Mouse (Mus musculus) monocyte, adult 5-6 weeks (primary cell): ENCODE measurements around the gene Kcnip3. TPM values are rescaled to one million over a fixed set of nuclear protein-coding genes. Genes with fewer than 3 reads are reported as not detected.

Experiments
- ATAC-seq: fragments of 153-309, 156-312 bp; replicated peaks from 2 replicates; pipeline ENCODE4 v1.8.0; 2017; ENCODE audit warnings: mild to moderate bottlenecking; ENCODE audit not compliant: low TSS enrichment, insufficient number of reproducible peaks, severe bottlenecking, poor library complexity, low FRiP score
- total RNA-seq: library from RNA; stranded (forward); fragments of 200-1000, 200-491, 200-594 nt; gene quantifications from 3 replicates; pipeline ENCODE4 v1.2.3, GENCODE M21; 2017

Gene Kcnip3
- total RNA-seq, 1 experiment from 2014 or later: 3.9 TPM

DNA sequence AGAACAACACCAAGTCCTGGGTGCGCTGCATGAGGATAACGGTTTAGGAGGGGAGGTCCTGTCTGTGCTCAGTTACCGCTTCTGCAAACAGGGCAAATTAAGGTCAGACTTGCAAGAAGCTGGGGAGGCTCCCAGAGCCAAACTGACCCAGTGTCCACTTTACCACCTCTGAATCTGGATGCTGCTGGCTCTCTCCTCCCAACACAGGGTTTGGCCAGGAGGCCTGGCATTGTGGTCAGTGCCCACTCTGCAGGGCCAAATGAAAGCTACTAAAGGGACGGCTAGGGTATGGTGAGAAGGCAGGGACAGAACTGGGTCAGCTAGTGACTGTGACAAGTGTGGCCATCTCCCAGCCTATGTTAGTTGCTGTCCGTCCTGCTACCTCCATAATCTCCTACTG is 2.6 kb downstream of the Kcnip3 start:
- ATAC-seq: no peak

DNA sequence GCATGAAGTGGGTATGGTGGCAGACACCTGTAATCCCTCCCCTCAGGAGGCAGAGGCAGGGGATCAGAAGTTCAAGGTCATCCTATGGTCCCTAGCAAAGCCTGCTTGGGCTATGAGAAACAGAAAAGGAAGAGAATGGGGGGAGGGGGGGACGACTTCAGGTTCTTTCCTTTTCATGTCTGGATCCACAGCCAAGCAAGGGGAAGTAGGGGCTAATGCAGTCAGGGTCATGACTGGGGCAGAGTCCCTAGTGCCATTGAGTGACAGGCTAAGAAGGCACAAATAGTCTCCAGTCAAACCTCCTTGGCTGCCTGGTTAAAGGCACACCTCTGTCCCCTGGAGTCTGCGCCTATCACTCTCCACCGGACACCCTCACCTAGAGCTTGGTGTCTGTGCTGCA is 3.1 kb downstream of the Kcnip3 start:
- no peak for ATAC-seq

DNA sequence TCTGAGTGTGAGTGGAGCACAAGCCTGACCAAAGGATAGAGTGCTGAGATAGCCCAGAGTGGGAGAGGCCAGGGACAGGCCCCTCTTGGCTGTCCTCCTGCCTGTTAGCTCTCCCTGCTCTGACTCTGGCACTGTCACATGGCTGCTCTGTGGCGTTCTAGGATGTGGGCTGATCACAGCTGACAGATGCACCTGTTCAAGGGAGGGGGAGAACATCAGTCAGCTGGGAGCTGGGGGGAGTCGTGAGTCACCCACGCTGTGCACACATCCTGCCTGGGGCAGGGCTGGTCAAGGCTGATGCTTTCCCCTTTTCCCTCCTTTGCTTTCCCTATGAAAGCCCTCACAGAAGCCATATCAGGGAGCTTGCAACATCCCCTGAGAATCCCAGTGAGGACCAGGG is 3.6 kb downstream of the Kcnip3 start:
- no peak for ATAC-seq

DNA sequence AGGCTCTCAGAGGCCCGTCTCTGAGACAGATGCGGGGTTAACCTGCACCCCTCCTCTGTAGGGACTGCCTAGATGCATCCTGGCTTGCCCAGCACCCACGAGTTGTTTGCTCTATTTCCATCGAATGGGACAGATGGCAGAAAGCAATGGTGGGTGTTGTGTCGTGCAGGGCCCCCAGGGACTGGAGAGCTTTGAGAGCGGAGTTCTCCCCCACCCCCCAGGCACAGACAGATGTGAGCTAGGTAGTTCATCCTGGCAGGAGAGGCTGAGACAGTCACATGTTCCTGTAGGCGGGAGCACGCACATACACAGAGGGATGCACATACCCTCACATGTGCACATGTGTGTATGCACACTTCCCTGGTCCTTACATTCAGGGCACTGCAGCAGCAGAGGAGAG is 4.8 kb downstream of the Kcnip3 start:
- no peak for ATAC-seq

DNA sequence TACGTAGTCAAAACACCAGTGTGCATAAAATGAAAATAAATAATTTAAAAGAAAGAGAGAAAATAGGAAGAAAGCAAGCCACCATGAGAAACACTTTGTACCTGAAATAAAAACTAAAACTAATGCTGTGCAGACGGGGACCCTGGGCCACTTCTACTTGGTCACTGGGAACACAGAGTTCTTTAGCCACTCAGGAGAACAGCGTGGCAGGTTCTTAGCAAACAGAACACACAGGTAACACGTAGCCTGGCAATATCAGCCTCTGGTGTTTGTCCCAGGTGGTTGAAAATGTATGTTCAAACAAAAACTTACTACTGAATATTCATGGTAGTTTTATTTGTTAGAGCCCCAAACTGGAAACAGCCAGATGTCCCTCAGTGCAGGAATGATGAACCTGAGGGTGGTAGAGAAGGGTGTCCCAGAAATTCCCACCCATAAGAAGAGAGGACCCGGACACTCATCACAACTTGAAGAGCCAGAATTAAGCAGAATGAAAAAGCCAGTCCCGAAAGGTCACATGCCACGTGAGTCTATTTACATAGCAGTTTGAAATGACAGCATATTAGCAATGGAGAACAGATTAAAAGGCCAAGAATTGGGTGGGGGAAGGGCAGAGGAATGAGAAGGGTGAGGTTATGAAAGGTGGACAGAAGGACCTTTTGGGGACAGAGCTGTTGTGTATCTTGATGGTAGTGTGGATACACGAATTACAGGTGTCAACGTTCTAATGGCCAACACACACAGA is 7.3 kb downstream of the Kcnip3 start:
- no peak for ATAC-seq

DNA sequence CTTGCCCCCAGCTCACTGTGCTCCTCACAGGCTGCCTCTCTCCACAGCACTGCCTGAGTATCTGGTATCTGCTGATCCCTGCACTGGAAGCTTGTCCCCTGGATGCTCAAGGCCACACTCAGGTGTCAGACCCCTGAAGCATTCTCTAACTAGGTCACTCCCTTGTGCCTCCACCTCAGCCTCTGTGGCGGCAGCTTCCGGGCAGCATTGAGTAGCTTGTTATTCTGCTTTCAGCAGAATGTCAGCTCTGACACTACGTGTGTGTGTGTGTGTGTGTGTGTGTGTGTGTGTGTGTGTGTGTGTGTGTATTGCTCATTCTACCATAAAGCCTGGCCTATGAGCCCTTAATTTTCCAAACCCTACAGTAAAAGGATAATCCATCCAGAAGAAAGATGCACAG is 8.7 kb downstream of the Kcnip3 start:
- no peak for ATAC-seq

DNA sequence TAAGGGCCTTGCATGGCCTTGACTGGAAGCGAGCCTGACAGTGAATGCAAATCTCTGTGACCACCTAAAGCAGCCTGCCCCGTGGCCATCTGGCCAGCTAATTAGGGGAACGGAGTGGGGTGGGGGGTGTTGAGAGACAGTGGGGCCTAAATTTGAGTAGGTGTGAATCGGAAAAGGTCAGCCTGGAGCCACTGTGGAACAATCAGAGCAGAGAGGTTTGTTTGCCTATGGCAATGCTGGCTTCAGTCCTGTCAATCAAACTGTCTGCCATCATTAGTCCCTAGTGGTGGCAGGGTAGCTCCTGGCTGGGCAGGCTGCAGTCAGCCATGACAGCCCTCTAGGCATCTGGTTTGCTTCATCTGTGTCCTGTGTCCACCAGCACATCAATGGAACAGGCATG is 10.5 kb downstream of the Kcnip3 start:
- ATAC-seq: no peak

DNA sequence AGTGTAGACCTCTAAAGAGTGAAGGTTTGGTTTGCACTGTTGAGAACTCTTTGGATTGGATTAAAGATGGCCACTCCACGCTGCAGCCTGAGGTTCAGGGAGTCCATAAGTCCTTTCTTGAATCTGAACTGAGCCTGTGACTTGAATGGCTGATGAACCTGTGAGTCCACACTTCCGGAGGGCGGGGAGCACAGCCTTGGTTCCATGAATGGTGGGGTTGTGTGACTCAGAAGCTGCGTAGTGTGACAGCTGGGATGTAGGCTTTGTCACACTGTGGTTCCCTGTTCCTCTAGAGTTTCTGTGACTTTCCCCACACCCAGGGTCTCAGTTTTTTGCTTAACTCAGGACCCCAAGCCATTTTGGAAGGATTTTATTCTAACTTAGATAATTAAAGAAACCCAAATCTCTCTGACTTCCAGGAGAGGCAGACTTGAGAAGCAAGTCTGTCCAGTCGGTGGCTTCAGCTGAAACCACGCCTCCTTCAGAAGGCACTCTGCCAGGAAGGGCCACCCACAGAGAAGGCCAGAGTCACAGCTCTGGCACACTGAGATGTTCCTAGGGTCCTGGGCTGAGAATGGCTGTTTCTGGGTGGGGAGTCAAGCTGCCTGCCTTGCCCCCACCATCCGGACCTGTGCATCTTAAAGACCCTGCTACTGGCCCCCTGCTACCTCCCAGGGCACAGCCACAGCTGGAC is 13.8 kb downstream of the Kcnip3 start:
- no peak for ATAC-seq

DNA sequence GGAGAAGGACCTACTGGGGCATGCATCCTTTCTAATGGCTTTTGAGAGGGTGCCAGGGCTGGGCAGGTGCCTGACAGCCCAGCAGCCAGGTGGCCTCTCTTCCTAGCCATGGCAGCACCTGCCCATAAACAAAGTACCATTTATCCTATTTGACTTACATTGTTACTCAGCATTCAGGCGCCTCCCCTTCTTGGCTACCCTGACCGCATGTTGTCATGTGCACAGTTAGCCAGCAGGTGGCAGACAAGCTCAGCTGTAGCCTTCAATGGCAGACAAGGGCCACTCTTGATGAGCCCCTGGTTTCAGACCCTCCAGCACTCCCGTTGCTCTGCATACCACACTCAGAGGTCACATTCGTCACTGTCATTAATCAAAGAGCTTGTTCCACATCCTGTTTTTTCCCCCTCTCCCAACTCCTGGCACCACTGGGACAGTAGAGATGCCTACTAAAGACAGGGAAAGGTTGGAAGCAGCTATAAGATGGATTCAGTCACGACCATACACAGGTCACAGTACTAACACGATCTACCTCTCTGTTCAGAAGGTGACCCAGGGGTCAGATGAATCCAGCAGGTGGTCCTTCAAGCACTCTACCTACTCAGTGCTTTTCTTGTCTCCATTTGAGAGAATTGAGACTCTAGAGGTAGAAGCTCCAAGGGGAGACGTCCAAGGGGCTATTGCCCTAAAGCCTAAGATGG is 14.7 kb downstream of the Kcnip3 start:
- ATAC-seq: peak; percentile 77

DNA sequence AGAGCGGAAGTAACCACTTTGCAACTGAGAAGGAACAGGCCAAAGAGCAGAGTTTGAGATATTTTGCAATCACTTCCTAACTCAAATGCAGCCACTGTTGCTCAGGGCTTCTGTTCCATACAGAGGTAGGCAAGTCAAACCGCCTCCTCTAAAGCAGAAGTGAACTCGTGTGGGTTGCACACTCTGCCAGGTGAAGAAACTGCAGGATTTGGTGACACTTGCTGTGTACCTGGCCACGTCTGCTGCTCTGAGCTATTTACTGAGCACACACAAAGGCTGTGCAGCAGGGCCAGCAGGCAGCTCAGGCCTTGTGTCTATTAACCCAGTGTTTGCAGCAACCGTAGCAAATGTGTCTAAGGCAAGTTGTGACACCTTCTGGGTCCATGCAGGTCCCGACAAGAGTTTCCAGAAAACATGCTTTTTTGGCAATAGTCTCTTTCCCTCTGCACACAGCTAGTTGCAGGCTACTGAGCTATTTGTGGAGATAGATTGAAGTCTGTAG is 15.7 kb downstream of the Kcnip3 start:
- peak; percentile 10; the same call in 1 of the 2 replicates for ATAC-seq

DNA sequence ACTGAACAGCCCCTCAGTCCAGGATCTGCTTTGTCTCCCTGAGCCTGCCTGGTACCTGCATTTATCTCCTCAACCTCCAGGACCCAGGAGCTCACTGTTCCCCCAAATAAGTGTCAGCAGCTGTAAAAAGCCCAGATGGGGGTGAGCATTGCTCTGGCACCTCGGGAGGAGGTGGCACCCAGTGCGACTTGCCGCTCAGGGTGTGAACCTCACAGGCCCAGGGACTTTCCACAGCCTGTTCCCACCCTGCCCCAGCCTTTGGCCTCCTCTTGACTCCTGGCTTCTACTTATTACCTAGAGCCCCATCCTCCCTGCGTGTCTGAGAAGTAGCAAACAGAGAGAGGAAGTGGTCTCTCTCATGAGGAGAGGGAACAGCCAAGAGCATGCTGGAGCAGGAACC is 16.7 kb downstream of the Kcnip3 start:
- peak; percentile 40 for ATAC-seq

DNA sequence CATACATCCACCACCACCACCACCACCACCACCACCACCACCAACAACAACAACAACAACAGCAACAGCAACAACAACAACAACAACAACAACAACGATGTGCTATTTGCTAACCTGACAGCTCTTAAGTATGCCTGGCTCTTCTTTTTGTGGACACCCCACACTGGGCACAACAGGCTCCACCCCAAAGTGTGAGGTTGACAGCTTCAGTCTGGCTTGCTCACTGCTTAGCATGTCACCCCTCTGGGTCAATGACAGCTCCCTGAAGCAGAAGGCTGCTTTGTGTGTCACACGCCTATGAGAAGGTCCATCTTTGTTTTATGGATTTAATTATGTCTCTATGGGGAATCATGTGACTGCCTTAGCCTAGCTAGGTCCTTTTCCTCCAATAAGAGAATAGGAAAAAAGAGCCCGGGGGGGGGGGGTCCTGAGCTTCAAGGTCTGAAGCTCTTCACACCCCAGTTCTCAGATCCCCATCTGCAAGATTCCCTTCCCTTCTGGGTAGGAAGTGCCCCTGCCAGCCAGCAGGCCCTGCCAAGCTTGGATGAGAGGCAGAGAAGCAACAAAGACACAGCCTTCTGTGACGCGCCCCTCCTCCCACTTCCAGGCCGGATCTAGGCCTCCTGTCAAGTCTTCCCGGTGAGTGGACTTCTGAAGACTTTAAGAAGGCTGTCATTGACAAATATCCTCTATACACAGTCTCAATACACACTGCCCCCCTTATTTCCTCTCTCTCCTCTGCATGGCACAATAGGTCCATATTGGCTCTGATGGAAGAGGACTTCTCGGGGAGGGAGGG is 17.9 kb downstream of the Kcnip3 start:
- no peak for ATAC-seq

DNA sequence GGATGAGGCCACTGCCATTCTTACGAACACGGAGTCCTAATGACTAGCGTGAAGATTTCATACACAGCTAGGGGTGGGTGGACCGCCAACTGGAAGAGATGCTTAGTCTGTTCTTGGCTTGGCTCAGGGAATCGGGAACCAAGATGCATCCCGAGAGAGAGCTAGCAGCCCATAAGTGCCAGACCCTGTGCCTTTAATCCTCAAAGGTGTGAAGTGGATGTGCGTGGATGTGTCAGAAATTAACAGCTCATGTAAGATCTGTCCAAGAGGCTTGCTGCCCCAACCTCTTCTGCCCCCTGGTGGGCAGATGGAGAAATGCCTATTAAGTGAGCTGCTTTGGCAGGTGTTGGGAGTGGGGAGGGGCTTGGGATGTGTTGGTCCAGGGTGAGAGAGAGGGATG is 20.8 kb downstream of the Kcnip3 start:
- no peak for ATAC-seq

DNA sequence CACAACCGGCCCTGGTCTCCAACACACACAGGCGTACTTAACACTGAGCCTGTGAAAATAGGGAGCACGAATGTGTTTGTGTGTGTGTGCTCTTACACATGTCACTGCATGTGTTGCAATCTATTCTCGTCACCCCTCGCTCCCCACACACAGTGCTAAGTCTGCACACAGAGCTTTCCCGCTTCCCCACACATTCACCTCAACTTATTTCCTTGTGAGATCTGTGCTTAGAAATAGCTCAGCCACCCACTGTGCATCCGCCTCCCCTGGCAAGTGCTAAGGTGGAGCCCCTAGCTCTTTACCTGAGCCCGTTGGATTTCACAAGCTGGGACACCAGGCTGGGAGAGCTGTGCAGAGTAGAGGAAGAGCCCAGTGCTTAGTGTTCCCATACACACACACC is 23.1 kb downstream of the Kcnip3 start:
- ATAC-seq: no peak

DNA sequence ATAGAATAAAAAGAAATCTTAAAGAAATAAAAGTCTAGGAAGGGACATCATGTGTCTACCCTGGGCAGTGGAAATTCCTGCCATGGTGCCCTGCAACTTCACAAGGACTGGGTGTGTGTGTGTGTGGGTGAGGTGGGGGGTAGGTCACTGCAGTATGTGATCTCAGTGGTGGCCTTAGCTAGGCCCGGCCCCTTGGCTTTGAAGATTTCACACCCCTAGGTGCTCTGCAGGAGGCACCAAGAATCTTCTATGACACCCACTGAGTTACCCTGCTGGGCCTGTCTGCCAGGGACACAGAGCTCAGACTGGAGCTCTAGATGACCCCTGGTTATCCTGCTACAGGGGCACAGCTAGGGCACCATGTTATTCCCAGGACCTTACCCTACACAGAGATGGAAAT is 25.6 kb downstream of the Kcnip3 start:
- 0 out of 2 replicates have a peak, but pooled peaks have one; percentile 33 for ATAC-seq

DNA sequence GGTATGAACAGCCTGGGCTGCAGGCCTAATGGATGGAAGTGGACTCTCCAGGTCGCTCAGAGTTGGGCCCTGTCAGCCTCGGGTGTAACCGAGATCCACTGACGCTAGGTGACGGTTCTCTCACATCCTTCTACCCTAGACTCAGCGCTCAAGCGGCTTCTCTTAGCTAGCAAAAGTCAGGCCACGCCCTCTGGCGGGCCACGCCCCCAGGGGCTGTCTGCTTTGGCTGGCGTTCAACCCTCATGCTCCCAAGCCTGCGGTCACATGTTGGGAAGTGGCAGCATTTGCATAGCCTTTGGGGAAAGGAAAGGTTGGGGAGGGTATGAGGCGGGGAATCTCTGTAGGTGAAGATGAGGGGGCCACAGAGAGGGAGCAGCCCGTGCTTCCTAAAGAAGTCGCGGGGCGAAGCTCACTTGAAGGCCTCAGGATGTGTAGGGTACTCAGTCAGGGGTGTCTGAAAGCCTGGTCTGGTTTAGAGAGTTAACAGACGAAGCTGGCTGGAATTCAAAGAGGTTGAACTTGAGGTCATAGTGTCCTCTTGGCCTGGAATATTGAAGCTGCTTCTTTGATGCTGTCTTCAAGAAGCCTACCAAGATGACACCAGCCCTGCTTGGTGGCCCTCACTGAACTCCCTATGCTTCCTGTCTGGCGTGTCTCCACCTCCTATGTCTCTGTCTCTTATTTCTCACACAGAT is 37.3 kb downstream of the Kcnip3 start:
- ATAC-seq: no peak; the same call in 1 of the 2 replicates

DNA sequence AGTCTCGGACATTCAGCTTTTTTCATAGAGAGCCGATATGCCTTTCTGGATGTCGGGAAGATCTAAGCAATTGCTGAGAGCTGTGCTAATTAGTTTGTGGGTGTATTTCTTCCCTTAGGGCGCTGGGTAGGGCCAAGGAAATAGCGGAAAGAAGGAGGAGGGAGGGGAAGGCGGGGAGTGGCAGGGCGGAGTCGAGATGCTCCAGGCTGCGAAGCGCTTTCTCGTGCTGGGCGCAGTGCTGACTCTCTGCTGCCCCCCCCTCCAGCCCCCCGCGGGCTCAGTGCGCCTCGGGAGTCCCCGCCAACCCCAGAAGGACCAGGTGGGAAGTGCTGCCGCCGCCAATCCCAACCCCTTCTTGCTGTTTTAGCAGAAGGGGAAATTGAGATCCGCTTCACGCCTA is 38.9 kb downstream of the Kcnip3 start:
- no peak for ATAC-seq

DNA sequence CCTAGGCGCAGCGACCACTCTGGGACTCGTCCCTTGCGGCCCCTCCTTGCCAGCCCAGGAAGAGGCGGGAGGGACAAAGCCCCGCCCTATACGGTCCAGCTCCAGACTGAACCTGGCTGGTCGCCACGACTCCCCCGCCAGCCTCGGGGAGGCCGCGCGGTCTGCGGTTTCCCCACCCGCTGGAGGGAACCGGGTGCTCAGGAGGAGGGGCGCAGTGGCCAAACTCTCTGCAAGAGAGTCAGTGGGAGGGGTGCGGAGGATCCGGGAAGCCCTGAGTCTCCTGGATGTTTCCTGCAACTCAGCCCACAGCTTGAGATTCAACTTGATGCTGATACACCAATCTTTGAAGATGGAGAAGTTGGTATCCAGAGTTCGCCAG is 39.4 kb downstream of the Kcnip3 start:
- ATAC-seq: no peak
